In the genomic region with DNA sequence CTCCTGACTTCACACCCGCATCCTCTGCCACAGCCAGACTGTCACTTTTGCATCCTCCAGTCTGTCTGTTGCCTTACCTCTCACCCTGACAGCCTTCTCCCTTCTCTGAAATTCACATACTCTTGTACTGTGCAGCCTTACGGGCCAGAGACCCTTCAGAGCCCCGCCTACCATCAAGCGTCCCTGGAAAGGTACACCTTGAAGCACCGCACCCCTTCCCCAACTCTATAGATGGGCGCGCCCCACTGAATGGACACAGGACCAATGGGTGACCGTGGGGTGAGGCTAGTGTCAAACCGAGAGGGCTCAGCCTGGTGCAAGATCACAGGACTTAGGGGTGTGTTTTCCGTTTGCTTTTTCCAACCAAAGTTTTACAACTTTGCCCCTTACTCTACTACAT, we compare ENCODE assay signal across 7 mouse cellular contexts. TPM values are rescaled to one million over a fixed set of nuclear protein-coding genes. Genes with fewer than 3 reads are reported as not detected.
A peak's percentile ranks its signal among the peaks of the same experiment; 100 is the strongest.
DNase-seq lines count a peak whose midpoint lies in the region; ATAC-seq lines count a peak whose summit lies in the region.

No protein-coding gene starts in this region.

- peaks cover 14% of the 10 kb centered on the region for H3K4me1 ChIP-seq in forebrain, embryonic 13.5 days
- peaks cover 57% of the 10 kb centered on the region for H3K4me1 ChIP-seq in liver, embryonic 13.5 days (replicated peaks)
- H3K4me1 ChIP-seq in stomach, embryonic 15.5 days: peaks cover 14% of the 10 kb centered on the region

- no peaks in the 10 kb centered on the region for H3K36me3 ChIP-seq in forebrain, embryonic 13.5 days (ENCODE audit: poor library complexity, severe bottlenecking)
- H3K36me3 ChIP-seq in liver, embryonic 13.5 days: no peaks in the 10 kb centered on the region
- no peaks in the 10 kb centered on the region for H3K36me3 ChIP-seq in stomach, embryonic 15.5 days

- WGBS in forebrain, embryonic 13.5 days: 6% methylated on average over 10 of the region's 10 CpGs
- 10% methylated on average over 10 of the region's 10 CpGs for WGBS in liver, embryonic 13.5 days (ENCODE audit: insufficient replicate concordance)
- 7% methylated on average over 10 of the region's 10 CpGs for whole genome bisulfite sequencing in stomach, embryonic 15.5 days

- peak overlapping the region; percentile 48 for H3K4me3 ChIP-seq in forebrain, embryonic 13.5 days
- H3K4me3 ChIP-seq in liver, embryonic 13.5 days (replicated peaks): peak overlapping the region; percentile 74
- H3K4me3 ChIP-seq in stomach, embryonic 15.5 days (replicated peaks): peak overlapping the region; percentile 62

- peak overlapping the region; percentile 86 for H3K4me2 ChIP-seq in forebrain, embryonic 13.5 days
- peak overlapping the region; percentile 91 for H3K4me2 ChIP-seq in liver, embryonic 13.5 days
- H3K4me2 ChIP-seq in stomach, embryonic 15.5 days: peak overlapping the region; percentile 96

- no peak for ATAC-seq in forebrain, embryonic 13.5 days
- ATAC-seq in liver, embryonic 13.5 days (ENCODE audit: low read depth): no peak
- 0 out of 2 replicates have a peak, but pooled peaks have one; percentile 2 for ATAC-seq in stomach, embryonic 15.5 days (ENCODE audit: insufficient read depth, low FRiP score, low read depth)
- no peak for ATAC-seq in cerebellum, adult (ENCODE audit: insufficient number of reproducible peaks, low FRiP score, low TSS enrichment)

- H3K9ac ChIP-seq in forebrain, embryonic 13.5 days: no peak overlapping the region
- H3K9ac ChIP-seq in liver, embryonic 13.5 days: peak overlapping the region; percentile 75
- H3K9ac ChIP-seq in stomach, embryonic 15.5 days: no peak overlapping the region; the same call in 1 of the 2 replicates

- no peaks in the 10 kb centered on the region for H3K9me3 ChIP-seq in forebrain, embryonic 13.5 days (replicated peaks)
- no peaks in the 10 kb centered on the region for H3K9me3 ChIP-seq in liver, embryonic 13.5 days (replicated peaks)
- no peaks in the 10 kb centered on the region for H3K9me3 ChIP-seq in stomach, embryonic 15.5 days

- peaks cover 47% of the 10 kb centered on the region for H3K27me3 ChIP-seq in forebrain, embryonic 13.5 days
- H3K27me3 ChIP-seq in liver, embryonic 13.5 days: peaks cover 29% of the 10 kb centered on the region
- 0 out of 2 replicates have a peak, but pooled peaks cover 5% of the 10 kb centered on the region for H3K27me3 ChIP-seq in stomach, embryonic 15.5 days (replicated peaks)

- peak; percentile 18 to 25 for DNase-seq in thymus, postnatal 36 days
- DNase-seq in thymus, postnatal 10 days (ENCODE audit: low spot score in 2 of 2): no peak
- no peak for DNase-seq in liver, embryonic 13.5 days
- no peak for DNase-seq in urinary bladder, adult 18-20 months (ENCODE audit: low spot score in 2 of 2)

- no peak overlapping the region for H3K27ac ChIP-seq in forebrain, embryonic 13.5 days
- H3K27ac ChIP-seq in liver, embryonic 13.5 days: no peak overlapping the region
- no peak overlapping the region for H3K27ac ChIP-seq in stomach, embryonic 15.5 days

RNA-seq across cellular contexts. Expression of gene Pqlc3, which starts 1.1 kb away (rescaled TPM):
- polyA plus RNA-seq in forebrain, embryonic 13.5 days (2015; fragmentation: Nextera tagmentation; extraction: Ambion mirVana): 1.9 TPM in 2 replicates
- 5.5 and 5.7 TPM in 2 replicates for polyA plus RNA-seq in liver, embryonic 13.5 days (2015; fragmentation: Nextera tagmentation; extraction: Ambion mirVana)
- 10.5 and 10.7 TPM in 2 replicates for polyA plus RNA-seq in stomach, embryonic 15.5 days (2015; fragmentation: Nextera tagmentation; extraction: Ambion mirVana)

RNA-seq across cellular contexts. Expression of gene 2410004P03Rik, which starts 12.4 kb away (rescaled TPM):
- 1.3 and 2.9 TPM in 2 replicates for polyA plus RNA-seq in forebrain, embryonic 13.5 days (2015; fragmentation: Nextera tagmentation; extraction: Ambion mirVana)
- polyA plus RNA-seq in liver, embryonic 13.5 days (2015; fragmentation: Nextera tagmentation; extraction: Ambion mirVana): 0.14 and 0.16 TPM in 2 replicates
- 0.14 and 0.27 TPM in 2 replicates for polyA plus RNA-seq in stomach, embryonic 15.5 days (2015; fragmentation: Nextera tagmentation; extraction: Ambion mirVana)

Comparison
In these comparisons a context has a peak if more than half of its experiments do, and no peak if none do; other contexts are left out.
1. DNase-seq: peak in thymus, postnatal 36 days (2 of 2); none in thymus, postnatal 10 days (0 of 2), liver, embryonic 13.5 days (single experiment) and urinary bladder, adult 18-20 months (0 of 2).
2. Peak in every context shown above with its lines, with median percentiles within 50 percentile points of each other: H3K4me2 ChIP-seq and H3K4me3 ChIP-seq.